Comparison of ENCODE assay signal across 18 mouse cellular contexts in genomic region chr1:136635644-136636043, GRCm38 (mm10). TPM values are rescaled to one million over a fixed set of nuclear protein-coding genes. Genes with fewer than 3 reads are reported as not detected.
DNase-seq lines count a peak whose midpoint lies in the region; ATAC-seq and TF ChIP-seq lines count a peak whose summit lies in the region.
"Had no signal": no experiment of that assay in that cellular context is flagged by ENCODE, and none has a peak within 500 bp of the region (broad histone marks: within the 10 kb centered on the region; RNA-seq: fewer than 3 reads in every experiment).

No protein-coding gene starts in this region.

- H3K27ac ChIP-seq in layer of hippocampus, adult 2 months, result peak overlapping the region; percentile 50
- no peak overlapping the region for H3K27ac ChIP-seq in midbrain, embryonic 11.5 days (ENCODE audit: low read depth, low read length)
- H3K27ac ChIP-seq: embryonic facial prominence, embryonic 12.5 days; forebrain, embryonic 15.5 days; heart, embryonic 13.5 days; hindbrain, embryonic 13.5 days; hindbrain, postnatal 0 days had no signal

- peak; percentile 29 to 59; a peak in 1 of 4 replicates for ATAC-seq in hematopoietic stem cell, adult 5-6 weeks (replicated peaks in 1 of 2; ENCODE audit: insufficient read depth in 1 of 2, low FRiP score in 2 of 2, low TSS enrichment in 1 of 2, low read depth in 1 of 2, poor library complexity in 2 of 2, severe bottlenecking in 2 of 2)
- peak; percentile 67 for ATAC-seq in megakaryocyte-erythroid progenitor cell, adult 5-6 weeks (replicated peaks; ENCODE audit: low FRiP score, low TSS enrichment, poor library complexity, severe bottlenecking)
- no peak for ATAC-seq in midbrain, embryonic 11.5 days (ENCODE audit: low FRiP score)
- ATAC-seq: forebrain, embryonic 15.5 days; hindbrain, postnatal 0 days had no signal

- no peaks in the 10 kb centered on the region for H3K9me3 ChIP-seq in midbrain, embryonic 11.5 days (ENCODE audit: control insufficient read depth, low read length)
- H3K9me3 ChIP-seq: embryonic facial prominence, embryonic 12.5 days; forebrain, embryonic 15.5 days; heart, embryonic 13.5 days; hindbrain, embryonic 13.5 days had no signal

- H3K4me1 ChIP-seq in midbrain, embryonic 11.5 days (ENCODE audit: control insufficient read depth, insufficient read depth, low read length), result no peaks in the 10 kb centered on the region
- H3K4me1 ChIP-seq: embryonic facial prominence, embryonic 12.5 days; forebrain, embryonic 15.5 days; hindbrain, embryonic 13.5 days had no signal

- TF ChIP-seq CTCF in layer of hippocampus, adult 2 months (conservative IDR thresholded peaks at IDR 0.05), result no peak

- WGBS in midbrain, embryonic 11.5 days, result 89% methylated on average over 6 of the region's 6 CpGs

- no peak for DNase-seq in layer of hippocampus, adult 2 months (ENCODE audit: low spot score in 2 of 2)
- DNase-seq in layer of hippocampus, adult 8-10 months (ENCODE audit: low spot score in 2 of 2), result no peak
- no peak for DNase-seq in lung, postnatal 10 days
- no peak for DNase-seq in thymus, postnatal 14 days
- no peak for DNase-seq in midbrain, embryonic 11.5 days (ENCODE audit: low spot score, missing footprints)
- DNase-seq: adrenal gland, postnatal 10 days; cerebellum, adult 11 months; cerebellum, adult 8-10 months; cerebellum, postnatal 14 days; gastrocnemius, postnatal 10 days; heart, postnatal 36 days had no signal

- no peaks in the 10 kb centered on the region for H3K36me3 ChIP-seq in midbrain, embryonic 11.5 days (ENCODE audit: control insufficient read depth, insufficient read depth, low read length)
- H3K36me3 ChIP-seq: embryonic facial prominence, embryonic 12.5 days; forebrain, embryonic 15.5 days; hindbrain, embryonic 13.5 days had no signal

- H3K4me2 ChIP-seq in midbrain, embryonic 11.5 days, result no peak overlapping the region
- H3K4me2 ChIP-seq: embryonic facial prominence, embryonic 12.5 days; forebrain, embryonic 15.5 days; heart, embryonic 13.5 days; hindbrain, embryonic 13.5 days had no signal

- no peak overlapping the region; the same call in 1 of the 2 replicates for H3K4me3 ChIP-seq in layer of hippocampus, adult 2 months
- no peak overlapping the region for H3K4me3 ChIP-seq in midbrain, embryonic 11.5 days (ENCODE audit: low read depth, low read length)
- H3K4me3 ChIP-seq: embryonic facial prominence, embryonic 12.5 days; forebrain, embryonic 15.5 days; heart, embryonic 13.5 days; hindbrain, embryonic 13.5 days had no signal

- H3K27me3 ChIP-seq in midbrain, embryonic 11.5 days (ENCODE audit: control insufficient read depth, insufficient read depth, low read length), result no peaks in the 10 kb centered on the region
- H3K27me3 ChIP-seq: embryonic facial prominence, embryonic 12.5 days; forebrain, embryonic 15.5 days; heart, embryonic 13.5 days; hindbrain, embryonic 13.5 days had no signal

- no peak overlapping the region for H3K9ac ChIP-seq in midbrain, embryonic 11.5 days (ENCODE audit: low read length)
- H3K9ac ChIP-seq: embryonic facial prominence, embryonic 12.5 days; forebrain, embryonic 15.5 days; heart, embryonic 13.5 days; hindbrain, embryonic 13.5 days had no signal

RNA-seq across cellular contexts. Expression of gene Zfp281, which starts 10.9 kb away (rescaled TPM):
- 10 to 100 TPM; 34.6 to 37.9 TPM for total RNA-seq in layer of hippocampus, adult 2 months (2021)
- total RNA-seq in layer of hippocampus, adult 8-10 months (2022), result 10 to 100 TPM; 34.4 to 37.8 (median 34.9) TPM
- 31.7 and 37.1 TPM in 2 replicates for total RNA-seq in hematopoietic stem cell, adult 5-6 weeks (2017)
- total RNA-seq in megakaryocyte-erythroid progenitor cell, adult 5-6 weeks (2014; fragmentation: Nextera tagmentation), result 18.6 and 20.3 TPM in 2 replicates
- 25.2 and 29.7 TPM in 2 replicates for total RNA-seq in megakaryocyte-erythroid progenitor cell, adult 5-6 weeks (2017)
- 40.5 and 42.1 TPM in 2 replicates for polyA plus RNA-seq in midbrain, embryonic 11.5 days (2014; fragmentation: Nextera tagmentation; extraction: Ambion mirVana)
